Mouse (Mus musculus) liver (tissue): ENCODE data around the gene Acvrl1.

ENCODE experiments used
- DNase-seq: peaks from one replicate; pipeline ENCODE4 v3.0.0-alpha.2; 2020; ENCODE audit warnings: mixed read lengths

Gene Acvrl1

DNA sequence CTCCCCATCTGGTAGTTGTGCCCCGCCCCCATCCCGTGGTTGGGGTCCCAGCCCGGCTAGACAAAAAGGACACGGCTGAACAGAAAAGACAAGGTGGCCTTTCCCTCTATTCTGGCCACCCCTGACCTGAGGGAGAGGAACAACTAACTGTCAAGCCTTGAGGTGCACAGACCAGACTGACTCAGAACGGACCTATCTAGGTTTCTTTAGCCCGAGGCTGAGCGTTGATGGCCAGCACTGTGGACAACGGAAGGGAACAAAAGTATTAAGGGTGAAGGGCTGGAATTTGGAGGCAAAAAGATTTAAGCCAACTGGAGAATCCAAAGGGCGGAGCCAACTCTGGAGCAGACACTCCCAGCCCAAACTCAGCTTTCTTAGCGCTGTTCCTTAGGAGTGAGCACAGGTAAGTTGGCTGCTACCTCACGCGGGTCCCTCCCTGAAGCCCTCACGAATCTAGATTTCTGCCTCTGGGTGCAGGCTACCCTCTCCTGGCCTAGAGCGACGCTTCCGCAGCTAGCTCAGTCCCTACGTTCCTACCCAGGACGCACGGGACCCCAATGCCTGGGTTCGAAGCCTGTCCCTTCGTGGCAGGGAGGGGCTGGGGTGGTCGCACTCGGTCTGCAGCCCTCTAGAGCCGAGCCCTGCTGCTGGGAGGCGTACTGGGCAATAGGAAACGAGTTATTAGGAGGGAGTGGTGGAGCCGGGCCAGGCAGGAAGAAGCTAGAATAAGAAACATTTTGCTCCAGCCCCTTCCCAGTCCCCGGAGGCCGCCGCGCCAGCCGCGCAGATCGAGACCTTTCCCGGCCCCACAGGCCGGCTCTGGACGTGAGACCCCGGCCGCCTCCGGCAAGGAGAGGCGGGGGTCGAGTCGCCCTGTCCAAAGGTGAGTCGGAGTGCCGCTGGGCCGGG, at the start of gene Acvrl1:
Acvrl1 (plus strand) TSS at position 342 of the 909 bp plus-strand sequence.
- DNase-seq, result no peak

DNA sequence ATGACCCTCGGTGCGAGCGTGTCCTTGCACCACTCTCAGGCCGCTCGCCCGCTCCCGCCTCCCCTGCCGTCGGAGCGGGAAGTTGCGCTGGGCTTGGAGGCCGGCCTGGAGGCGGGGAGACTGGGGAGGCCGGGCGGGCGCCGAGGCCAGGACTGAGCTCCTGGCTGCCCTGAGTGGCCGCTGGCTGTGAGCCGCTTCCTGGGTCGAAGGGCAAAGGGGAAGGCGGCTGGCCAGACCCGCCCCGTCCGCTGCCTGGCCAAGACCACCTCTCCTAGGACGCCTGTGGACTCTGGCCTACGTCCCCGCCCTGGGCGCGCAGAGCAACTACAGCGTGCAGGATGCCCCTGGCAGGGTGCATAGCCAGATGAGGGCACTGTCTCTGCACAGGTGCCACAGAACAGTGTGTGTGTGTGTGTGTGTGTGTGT, 49.6 kb upstream of the Acvrl1 start:
- DNase-seq, result peak; percentile 74

DNA sequence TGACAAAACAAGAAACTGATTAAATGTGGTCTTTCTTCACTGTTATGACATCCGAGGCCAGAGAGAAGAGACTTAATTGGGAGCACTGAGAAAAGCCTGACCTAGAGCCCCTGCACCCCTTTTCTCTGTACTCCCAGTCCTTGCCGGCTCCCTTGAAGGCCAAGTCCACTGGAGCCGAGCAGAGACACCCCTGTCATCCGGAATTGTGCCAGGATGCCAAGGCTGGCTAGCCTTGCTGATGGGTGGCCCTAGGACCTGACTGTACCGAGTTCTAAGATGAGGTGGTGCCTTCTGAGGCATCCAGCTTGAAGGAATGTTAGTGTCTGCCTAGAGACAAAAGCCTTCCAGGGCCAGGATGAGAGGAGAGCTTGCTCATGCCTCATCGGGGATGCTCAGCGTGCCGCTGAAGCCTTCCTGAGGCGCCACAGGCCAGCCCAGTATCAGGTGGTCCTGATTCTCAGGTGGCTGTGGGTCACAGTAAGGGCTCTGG, 48.2 kb upstream of the Acvrl1 start:
- no peak for DNase-seq

DNA sequence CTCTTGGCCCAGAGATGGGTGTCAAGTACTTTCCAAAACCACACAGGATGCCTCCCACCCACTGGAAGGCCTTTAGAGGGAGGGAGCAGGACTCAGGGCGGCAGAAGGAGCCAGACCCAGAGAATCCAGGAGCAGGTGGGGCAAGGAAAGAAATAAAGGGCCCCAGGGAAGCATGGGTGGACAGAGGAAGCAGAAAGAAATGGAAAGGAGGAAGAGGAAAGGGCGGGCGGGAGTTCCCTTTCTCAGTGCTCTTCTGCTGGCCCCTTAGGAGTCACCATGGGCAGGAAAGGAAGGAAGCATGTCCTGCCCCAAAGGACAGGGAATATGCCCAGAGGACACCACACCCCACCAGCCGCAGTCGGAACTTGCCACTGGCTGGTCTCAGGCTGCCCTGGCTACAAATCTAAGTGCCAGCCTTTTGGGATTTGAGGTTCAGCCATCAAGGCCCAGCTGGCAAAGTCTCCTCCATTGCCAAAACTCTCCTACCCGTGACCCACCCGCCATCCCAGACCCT, 47.2 kb upstream of the Acvrl1 start:
- DNase-seq, result no peak

DNA sequence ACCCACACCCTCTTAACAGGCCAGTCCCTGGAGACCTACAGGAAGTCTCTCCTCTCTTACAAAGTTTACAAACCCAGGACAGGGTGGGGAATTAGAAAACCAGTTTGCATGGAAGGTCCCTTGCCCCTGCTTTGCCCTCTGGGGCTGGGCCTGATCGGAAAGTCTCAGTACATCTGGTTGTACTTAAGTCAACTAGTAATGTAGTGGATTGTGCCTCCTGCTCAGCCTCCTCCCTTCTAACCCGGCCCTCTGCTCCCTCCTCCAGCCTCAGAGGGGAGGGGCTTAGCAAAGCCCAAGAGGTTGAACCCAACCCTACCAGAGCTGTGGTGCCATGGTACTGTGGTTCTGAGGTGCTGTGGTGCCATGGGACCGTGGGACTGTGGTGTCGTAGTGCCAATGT, 46.1 kb upstream of the Acvrl1 start:
- no peak for DNase-seq

DNA sequence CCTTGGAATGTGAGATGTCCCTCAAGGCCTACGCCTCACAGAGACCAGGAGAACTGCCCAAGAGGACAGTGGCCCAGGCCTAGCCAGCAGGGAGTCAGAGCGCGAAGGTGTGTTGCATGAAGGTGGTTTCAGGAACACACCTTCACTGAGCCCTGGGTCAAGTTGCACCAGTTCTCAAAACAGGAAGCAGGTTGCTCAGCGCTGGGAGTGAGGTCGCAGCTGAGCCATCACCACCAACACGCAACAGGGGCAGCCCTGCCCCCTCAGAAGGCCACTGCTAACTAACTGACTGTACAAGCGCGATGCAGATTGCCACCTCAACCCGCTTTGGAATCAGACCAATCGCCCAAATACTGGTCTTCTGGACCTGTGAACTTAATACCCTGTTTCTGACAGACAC, 43.8 kb upstream of the Acvrl1 start:
- DNase-seq, result no peak

DNA sequence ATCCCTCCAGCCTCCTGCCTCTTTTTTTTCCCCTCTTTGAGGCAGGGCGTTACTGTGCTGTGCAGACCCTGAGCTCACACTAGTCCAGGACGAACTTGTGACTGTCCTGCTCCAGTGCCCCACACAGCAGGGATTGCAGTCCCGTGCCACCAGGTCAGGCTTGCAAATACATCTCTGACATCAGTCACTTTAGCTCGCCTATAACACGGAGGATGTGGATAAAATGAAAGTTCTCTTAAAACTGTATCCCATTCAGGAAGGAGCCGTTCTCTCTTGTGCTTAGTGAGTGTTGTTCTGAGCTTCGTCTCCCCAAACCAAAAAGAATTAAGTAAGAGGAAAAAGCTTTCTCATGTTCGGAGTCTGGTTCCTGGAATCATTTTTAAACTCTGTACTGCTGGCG, 41.9 kb upstream of the Acvrl1 start:
- no peak for DNase-seq

DNA sequence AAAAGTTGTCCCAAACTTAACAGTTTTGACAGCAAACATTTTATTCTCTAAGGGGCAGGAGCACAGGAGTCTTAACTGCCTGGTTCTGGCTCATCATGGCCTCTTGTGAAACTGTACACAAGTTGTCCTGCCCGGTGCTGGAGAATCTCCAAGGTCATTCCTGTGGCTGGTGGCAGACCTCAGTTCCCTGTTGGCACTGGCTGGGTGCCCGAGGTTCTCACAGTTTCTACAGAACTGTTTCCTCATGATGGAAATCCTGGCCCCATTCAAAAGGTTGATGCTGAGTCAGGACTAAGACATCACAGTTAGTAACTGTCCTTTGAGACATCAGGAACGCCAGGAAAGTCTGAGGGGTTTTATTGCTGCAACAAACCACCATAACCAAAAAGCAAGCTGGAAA, 41.4 kb upstream of the Acvrl1 start:
- DNase-seq, result no peak

DNA sequence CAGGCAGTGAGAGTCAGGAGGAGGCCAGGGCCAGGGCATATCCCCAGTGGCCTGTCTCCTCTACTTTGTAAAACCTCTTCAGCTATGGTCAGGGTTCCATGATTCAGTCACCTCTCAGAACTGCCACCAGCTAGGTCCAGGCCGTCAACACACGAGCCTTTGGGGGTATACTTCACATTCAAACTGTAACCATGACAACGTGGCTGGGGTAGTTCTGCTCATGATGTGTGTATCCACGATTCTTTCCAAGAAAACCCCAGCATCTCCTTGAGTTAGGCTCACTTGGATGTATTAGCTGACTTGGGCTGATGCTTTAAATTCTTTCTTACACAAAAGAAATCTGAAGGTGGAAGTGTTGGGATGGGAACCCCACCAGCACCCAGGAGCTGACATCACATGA, 40.0 kb upstream of the Acvrl1 start:
- DNase-seq, result no peak

DNA sequence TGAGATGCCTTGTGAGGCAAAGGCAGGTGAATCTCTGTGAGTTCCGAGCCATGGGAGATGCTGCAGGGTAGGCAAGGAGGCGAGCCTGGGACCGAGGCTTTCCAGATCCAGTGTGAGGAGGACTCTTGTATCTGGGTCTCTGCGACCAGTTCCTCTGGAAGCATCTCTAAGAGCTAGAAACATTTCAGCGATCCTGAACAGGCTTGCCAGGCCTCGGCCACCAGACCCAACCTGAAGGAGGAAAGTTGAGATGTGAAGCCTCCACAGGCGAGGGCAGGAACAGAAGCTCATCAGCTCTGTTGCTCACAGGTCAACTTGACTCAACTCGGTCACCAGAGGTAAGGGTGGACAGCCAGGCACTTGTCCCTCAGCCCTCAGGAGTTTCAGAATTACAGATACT, 36.8 kb upstream of the Acvrl1 start:
- DNase-seq, result no peak

DNA sequence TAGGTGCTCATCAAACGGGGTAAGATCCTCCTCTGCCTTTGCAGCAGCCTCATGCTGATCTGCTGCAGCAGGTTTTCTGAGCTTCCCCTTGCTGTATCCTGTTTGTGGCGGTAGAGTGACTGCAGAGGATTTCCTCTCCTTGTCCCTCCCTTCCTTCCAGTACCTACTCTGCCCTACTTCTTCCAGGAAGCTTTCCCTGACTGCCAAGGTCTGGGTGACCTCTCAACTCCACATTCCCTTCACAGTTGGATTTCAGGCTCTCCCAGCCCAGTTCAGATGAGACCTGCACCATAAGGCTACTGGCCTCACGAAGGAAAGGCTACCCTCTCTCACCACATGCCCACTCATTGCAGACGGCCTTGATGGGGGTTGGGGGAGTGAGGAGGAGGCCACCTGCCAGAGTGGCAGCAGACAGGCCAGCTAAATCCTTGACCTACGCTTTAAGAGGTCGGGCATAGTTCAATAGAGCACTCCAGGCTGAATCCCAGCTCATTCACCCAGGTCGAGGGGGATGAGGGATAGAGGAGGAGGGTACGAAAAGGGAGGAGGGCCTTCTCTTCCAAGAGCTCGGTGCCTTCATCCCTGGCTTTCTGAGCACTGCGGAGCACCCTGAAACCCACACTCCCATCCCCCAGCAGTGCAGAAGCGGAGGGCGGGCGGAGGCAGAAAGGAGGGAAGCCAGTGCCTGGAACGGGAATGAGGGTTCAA, 36.0 kb upstream of the Acvrl1 start:
- DNase-seq, result no peak

DNA sequence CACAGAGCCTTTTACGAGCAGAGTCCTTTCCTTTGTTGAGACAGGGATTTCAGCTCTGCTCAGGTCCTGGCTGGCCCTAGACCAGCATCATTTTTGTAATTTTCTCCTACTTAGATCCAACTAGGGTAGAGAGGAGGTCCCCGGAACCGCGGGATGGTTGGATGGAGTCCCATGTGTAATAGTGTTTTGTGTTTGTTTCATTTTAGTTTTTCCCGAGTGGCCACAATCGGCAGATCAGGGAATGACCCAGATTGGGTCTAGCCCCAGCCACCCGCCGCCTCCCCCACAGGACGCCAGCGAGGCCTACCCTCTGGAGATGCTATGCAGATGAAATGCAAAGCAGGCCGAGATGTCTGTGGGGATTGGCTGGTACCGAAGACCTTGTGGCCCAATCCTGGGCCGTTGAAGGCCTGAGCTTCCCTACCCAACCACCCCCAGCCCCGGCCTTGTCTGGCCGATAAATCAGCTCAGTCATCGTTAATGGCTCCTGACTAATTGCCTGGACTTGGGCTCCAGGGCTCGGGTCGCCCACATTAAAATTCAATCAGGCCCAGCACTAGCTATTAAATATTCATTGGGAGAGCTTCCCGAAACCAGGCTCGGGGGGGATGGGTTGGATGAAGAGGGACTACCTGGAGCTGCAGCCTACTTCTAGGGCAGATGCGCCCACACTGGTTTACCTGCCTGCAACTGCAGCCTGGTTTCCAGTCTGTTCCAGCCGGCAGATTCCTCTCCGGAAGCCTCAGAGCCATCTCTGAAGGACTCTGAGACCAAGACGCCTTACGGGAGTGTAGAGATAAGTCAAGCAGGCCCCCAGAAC, 35.3 kb upstream of the Acvrl1 start:
- peak; percentile 45 for DNase-seq

DNA sequence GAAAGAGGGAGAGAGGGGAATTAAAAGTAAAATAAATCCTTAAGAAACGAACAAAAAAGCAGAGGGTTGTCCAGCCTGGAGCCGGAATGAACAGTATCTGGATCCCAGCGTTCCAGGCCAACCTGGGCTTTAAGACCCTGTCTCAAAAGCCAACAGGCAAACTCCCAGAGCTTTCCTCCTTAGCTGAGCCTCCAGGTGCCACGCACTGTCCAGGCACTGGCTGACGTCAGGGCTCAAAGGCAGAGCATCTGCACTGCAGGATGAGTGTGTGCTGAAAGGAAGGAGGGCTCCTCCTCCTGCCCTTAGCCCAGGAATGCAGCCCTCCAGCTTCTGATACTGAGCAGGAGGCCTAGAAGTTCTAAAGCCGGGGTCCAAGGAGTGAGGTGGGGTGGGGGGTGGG, 34.3 kb upstream of the Acvrl1 start:
- DNase-seq, result no peak

DNA sequence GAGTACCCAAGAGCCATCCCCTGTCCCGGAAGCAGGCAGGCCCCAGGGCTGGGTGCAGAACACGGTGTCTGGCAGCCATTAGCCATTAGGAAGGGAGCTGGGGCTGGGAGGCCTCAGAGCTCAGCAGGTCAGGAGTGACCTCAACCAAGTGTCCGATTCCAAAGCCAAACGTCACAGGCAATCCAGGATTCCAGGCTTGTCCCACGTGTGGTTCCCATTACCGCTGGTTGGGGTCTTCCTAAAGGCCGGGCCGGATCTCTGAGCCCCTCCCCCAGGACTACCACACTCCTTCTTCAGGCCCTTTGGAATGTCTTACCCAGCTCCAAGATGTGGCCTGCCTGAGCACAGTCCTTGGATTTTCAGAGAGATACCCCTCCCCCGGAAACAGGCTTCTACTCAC, 33.3 kb upstream of the Acvrl1 start:
- DNase-seq, result no peak

DNA sequence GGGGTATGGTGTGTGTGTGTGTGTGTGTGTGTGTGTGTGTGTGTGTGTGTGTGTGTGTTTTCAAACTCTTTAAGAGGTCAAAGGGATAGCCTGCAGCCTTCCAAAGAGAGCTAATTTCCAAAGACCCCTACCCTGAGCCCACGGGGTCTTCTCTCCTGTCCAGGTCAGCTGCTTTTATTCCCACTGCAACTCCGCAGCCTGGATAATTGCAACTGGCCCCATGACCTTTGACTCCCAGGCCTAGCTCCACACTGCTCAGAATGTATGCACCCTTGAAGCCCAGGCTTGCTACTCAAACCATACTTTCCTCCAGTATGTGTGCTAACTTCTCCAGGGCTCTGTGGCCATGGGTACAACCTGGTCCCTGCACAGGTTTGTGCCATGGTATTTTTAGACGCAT, 32.9 kb upstream of the Acvrl1 start:
- no peak for DNase-seq

DNA sequence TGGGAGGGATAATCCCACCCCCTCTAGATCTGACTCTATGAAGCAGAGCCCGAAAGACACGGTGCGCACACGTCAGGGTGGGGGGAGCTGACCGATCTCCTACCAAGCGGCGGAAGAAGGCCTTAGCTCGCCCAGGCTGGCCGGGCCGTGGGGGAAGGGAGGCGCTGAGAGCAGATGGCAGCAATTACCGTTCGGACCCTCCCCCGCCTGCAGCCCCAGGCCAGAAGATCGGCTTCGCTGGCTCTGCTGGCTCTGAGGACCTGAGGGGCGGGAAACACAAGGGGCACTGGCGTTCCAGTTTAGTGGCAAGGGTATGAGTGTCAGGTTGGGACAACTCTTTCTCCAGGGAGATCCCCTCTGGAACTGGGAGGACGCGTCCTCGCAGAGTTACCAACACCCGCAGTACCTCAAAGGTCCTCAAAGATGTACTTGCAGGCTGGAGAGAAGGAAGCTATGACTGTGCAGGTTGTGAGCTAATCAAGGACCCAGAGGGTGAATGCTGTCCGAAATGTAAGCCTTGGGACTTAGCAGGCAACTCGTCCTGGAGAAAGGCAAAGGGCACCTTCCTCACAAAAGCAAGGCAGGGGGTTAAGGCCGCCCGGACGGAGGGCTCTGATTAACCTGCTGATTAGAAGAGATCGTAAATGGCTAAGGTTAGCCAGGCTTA, 30.2 kb upstream of the Acvrl1 start:
- DNase-seq, result peak; percentile 39

DNA sequence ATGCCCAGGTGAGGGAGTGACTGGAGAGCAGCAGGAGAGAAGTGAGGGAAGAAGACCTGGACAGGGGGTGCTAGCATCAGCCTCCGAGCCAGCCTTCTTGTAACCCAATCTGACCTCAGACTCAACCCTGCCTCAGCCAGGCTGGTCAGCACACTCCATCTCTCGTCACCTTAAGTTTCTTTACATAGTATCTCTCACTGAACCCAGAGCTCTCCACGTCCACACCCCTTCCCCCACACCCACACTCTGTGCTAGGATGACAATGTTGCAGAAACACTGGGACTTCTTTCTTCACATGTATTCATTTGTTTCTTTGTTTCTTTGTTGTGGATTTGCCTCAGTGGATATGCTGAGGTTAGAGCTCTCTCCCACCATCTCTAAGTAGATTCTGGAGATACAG, 27.3 kb upstream of the Acvrl1 start:
- DNase-seq, result no peak

DNA sequence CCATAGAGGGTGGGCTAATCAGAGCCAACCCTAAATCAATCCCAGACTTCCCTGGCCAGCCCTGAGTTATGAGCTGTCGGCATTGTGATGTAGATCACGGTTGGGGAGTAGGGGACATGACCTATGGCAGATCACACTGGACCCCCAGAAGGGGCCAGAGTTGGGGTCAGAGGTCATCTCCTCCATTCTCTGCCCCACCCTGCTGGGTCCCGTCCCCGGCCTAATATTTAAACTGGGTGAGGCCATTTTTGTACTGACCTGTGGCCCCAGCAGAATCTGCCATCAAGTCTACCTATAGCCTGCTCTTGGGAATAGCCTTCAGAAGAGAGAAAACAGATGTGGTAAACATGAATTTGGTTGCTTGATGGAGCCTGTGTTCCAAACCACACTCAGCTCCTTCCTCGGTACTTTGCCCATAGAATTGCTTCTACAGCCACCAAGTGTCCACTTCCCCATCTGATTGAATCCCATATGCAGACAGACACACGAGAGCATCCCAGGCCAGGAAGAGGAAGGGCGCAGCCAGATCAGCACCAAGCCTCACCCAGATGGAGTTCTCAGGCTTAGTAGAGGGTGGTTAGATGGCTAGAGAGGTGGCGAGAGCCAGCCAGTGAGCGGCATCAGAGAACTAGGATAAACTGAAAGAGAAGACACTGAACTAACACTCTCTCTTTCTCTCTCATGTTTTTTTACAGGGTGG, 24.6 kb upstream of the Acvrl1 start:
- no peak for DNase-seq

DNA sequence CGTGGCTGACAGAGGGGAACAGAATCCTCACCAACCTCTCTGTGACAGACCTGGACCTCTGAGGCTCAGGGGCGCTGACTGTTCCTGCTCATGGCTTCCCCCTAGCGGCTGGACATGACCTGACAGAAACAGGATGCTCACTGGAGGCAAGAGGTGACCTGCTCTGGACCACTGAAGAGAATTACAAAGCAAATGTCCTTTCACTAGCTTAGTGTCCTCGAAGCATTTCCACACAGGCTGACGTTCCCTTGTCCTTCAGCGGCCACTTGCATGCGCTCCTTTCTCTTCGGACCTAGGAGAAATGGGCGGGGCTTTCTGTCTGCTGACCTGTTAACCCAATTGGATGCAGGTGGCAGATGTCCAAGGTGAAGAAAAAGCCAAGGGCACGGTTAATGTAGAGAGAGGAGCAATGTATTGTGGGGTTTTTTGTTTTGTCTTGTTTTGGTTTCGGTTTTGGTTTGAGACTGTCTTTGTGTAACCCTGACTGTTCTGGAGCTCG, 22.8 kb upstream of the Acvrl1 start:
- peak; percentile 71 for DNase-seq

DNA sequence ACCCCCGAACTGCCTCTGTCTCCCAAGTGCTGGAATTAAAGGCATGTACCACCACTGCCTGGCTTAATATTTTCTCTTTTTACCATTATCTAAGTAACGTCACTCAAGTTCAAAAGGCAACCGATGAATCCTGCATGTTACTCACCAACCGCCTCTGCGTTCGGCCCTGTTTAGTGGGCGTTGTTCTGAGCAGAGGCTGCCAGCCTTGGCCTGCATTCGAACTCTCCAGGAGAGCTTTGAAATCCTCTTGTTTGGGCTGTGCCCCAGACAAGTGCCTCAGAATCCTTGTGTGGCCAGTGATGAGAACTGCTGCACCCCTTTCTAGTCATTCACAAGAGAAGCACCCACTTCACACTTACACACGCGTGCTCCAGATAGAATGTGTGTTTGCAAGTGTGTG, 22.3 kb upstream of the Acvrl1 start:
- no peak for DNase-seq

DNA sequence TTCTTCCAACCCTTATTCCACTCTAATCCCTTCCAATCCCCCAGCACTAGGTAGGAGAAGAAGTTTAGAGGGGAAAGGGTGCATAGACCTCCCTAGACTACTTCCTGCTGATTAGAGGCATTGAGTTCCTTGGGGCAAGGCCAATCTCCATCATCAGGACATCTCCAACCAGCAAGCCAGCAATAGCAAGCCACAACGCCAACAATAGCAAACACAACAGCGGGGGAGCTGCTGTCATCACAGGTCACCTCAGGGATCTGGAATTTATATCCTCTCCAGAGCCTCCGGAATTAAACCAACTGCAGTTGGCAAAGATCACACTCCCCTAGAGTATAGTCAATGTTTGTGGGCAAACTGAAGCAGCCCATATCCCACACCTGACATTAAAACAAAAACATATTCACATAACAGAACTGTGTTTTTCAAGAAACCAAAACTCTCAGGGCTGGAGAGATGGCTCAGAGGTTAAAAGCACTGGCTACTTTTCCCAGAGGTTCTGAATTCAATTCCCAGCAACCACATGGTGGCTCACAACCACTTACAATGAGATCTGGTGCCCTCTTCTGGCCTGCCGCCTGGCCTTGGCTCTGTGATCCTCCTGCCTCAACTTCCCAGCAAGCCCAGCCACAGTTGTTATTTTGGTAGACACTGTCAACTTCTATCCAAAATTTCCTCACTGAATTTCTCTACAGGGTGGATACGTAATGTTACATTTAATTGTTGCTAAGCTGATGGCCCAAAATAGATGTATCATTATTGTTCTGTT, 20.2 kb upstream of the Acvrl1 start:
- DNase-seq, result no peak
